Mouse (Mus musculus): ENCODE measurements around the gene Dph6. TPM values are rescaled to one million over a fixed set of nuclear protein-coding genes. Genes with fewer than 3 reads are reported as not detected.
"Not testable (repeated sequence)": the region's sequence is repeated elsewhere in the genome, so short reads cannot be mapped to it uniquely, and the experiment has no call there.

Dph6 gene
- polyA plus RNA-seq, 1 experiment: 1.4 TPM

DNA sequence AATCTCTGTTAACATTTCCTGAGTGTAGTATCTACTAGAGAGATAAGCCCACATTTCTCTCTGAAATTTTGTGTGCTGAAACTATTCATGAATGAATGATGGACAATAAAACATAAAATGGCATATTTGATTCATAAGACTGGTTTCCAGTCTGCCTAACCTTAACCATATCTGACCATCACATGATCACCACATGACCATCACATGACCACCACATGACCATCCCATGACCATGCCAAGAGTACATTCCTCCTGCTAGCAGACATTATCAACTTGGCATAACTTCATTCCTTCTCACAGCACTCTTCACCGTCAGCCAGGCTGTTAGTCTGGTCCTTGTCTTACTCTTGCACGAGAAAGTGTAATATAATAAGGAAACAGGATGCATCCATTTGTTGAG, 10.9 kb downstream of the Dph6 start:
- 0 out of 2 replicates have a peak, but pooled peaks cover 2% of the 10 kb centered on the region for H3K4me1 ChIP-seq
- no peak overlapping the region for H3K4me3 ChIP-seq (replicated peaks)
- no peaks in the 10 kb centered on the region for H3K9me3 ChIP-seq
- H3K36me3 ChIP-seq (replicated peaks; ENCODE audit: low read length): peaks cover 43% of the 10 kb centered on the region
- TF ChIP-seq GATA1 (IDR thresholded peaks at IDR 0.05; ENCODE audit: borderline replicate concordance, low read length) (no peak), FLI1 (IDR thresholded peaks at IDR 0.05; ENCODE audit: low read length) (no peak)
- no peaks in the 10 kb centered on the region for H3K27me3 ChIP-seq (replicated peaks)

- no peak for TF ChIP-seq GATA1 (IDR thresholded peaks at IDR 0.05; ENCODE audit: borderline replicate concordance, low read length)
- TF ChIP-seq FLI1 (IDR thresholded peaks at IDR 0.05; ENCODE audit: low read length): no peak
- Histone ChIP-seq H3K36me3 (replicated peaks; ENCODE audit: low read length) (no peaks in the 10 kb centered on the region), H3K9me3 (no peaks in the 10 kb centered on the region), H3K4me1 (peaks cover 14% of the 10 kb centered on the region), H3K27me3 (replicated peaks) (no peaks in the 10 kb centered on the region), H3K4me3 (replicated peaks) (no peak overlapping the region)
Measured at GRCm38 (mm10) chr2:114624683-114625082, 30.1 kb downstream of the Dph6 start.

- TF ChIP-seq GATA1 (IDR thresholded peaks at IDR 0.05; ENCODE audit: borderline replicate concordance, low read length) (no peak), FLI1 (IDR thresholded peaks at IDR 0.05; ENCODE audit: low read length) (no peak)
Measured at GRCm38 (mm10) chr2:114622550-114622939, 32.2 kb downstream of the Dph6 start.

DNA sequence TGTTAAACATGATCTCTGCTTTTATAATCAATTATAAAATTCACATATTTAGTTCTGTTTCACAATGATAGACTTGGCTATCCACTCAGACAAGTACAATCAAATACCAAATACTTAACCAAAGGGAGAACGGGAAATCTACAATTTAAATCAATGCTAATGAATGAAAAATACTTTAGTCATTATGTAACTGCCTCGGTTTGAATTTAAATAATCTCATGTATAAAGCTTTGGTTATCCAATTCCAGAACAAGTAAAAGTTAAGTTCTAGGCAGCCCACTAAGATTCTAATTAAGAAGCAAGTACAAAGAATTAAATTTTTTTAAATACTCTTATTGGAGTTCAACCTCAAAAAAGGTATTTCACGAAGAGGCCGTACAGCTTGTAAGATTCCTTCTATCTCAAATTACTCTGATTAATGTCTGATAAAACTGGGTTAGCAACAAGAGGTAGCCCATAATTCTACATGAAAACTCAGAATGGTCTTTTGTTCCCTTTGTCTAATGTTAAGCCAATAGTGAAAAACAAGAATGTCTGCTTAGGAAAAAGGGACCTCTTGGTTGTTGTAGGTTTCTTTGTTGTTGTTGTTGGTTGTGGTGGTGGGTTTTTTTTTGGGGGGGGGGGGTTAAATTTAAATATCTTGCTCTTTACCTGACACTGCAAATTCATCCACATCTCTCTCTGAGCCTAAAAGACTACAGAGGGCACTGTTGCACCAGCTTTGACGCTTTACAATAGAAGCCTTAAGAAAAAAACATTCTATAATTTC, 32.8 kb downstream of the Dph6 start:
- H3K4me3 ChIP-seq (replicated peaks): no peak overlapping the region
- no peak for TF ChIP-seq FLI1 (IDR thresholded peaks at IDR 0.05; ENCODE audit: low read length)
- no peak for TF ChIP-seq GATA1 (IDR thresholded peaks at IDR 0.05; ENCODE audit: borderline replicate concordance, low read length)
- peaks cover 14% of the 10 kb centered on the region for H3K4me1 ChIP-seq
- H3K9me3 ChIP-seq: no peaks in the 10 kb centered on the region
- no peaks in the 10 kb centered on the region for H3K27me3 ChIP-seq (replicated peaks)
- H3K36me3 ChIP-seq (replicated peaks; ENCODE audit: low read length): no peaks in the 10 kb centered on the region

More at GRCm38 (mm10) chr2:114622550-114622939, 32.2 kb downstream of the Dph6 start:
- H3K4me3 ChIP-seq (replicated peaks): no peak overlapping the region
- no peaks in the 10 kb centered on the region for H3K36me3 ChIP-seq (replicated peaks; ENCODE audit: low read length)
- no peaks in the 10 kb centered on the region for H3K9me3 ChIP-seq
- H3K4me1 ChIP-seq: peaks cover 14% of the 10 kb centered on the region
- H3K27me3 ChIP-seq (replicated peaks): no peaks in the 10 kb centered on the region

- no peaks in the 10 kb centered on the region for H3K4me1 ChIP-seq
- no peaks in the 10 kb centered on the region for H3K27me3 ChIP-seq (replicated peaks)
- no peak overlapping the region for H3K4me3 ChIP-seq (replicated peaks)
- no peaks in the 10 kb centered on the region for H3K9me3 ChIP-seq
- H3K36me3 ChIP-seq (replicated peaks; ENCODE audit: low read length): no peaks in the 10 kb centered on the region
- no peak for TF ChIP-seq GATA1 (IDR thresholded peaks at IDR 0.05; ENCODE audit: borderline replicate concordance, low read length)
- no peak for TF ChIP-seq FLI1 (IDR thresholded peaks at IDR 0.05; ENCODE audit: low read length)
Measured at GRCm38 (mm10) chr2:114611576-114611975, 43.2 kb downstream of the Dph6 start.

- Histone ChIP-seq H3K9me3 (no peaks in the 10 kb centered on the region), H3K4me1 (no peaks in the 10 kb centered on the region), H3K27me3 (replicated peaks) (no peaks in the 10 kb centered on the region), H3K36me3 (replicated peaks; ENCODE audit: low read length) (no peaks in the 10 kb centered on the region), H3K4me3 (replicated peaks) (no peak overlapping the region)
- TF ChIP-seq FLI1 (IDR thresholded peaks at IDR 0.05; ENCODE audit: low read length) (no peak), GATA1 (IDR thresholded peaks at IDR 0.05; ENCODE audit: borderline replicate concordance, low read length) (no peak)
Measured at GRCm38 (mm10) chr2:114610110-114610509, 44.7 kb downstream of the Dph6 start.

- H3K9me3 ChIP-seq; H3K4me3 ChIP-seq (replicated peaks); H3K27me3 ChIP-seq (replicated peaks); H3K4me1 ChIP-seq; H3K36me3 ChIP-seq (replicated peaks; ENCODE audit: low read length): not testable (repeated sequence)
Measured at GRCm38 (mm10) chr2:114605202-114605601, 49.6 kb downstream of the Dph6 start.

DNA sequence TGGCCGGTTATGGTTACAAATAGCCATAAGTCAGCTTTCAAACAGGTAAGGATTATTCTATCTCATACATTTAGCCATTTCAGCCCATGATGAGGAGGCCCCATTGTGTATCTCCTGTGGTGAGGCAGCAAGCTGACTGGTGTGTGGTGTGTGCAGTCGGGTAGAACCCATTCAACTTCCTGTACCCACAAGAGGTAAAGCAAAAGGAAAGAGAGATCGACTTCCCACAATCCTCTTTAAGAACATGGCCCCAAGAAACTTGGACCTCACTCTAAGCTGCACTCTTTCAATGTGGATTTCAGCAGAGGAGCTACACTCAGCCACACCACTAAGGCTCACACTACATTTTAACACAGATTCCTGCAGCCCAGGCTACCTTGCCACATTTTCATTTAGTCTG, 53.6 kb downstream of the Dph6 start:
- H3K9me3 ChIP-seq: no peaks in the 10 kb centered on the region
- no peak overlapping the region for H3K4me3 ChIP-seq (replicated peaks)
- TF ChIP-seq GATA1 (IDR thresholded peaks at IDR 0.05; ENCODE audit: borderline replicate concordance, low read length) (no peak), FLI1 (IDR thresholded peaks at IDR 0.05; ENCODE audit: low read length) (no peak)
- no peaks in the 10 kb centered on the region for H3K36me3 ChIP-seq (replicated peaks; ENCODE audit: low read length)
- H3K27me3 ChIP-seq (replicated peaks): no peaks in the 10 kb centered on the region
- no peaks in the 10 kb centered on the region for H3K4me1 ChIP-seq

DNA sequence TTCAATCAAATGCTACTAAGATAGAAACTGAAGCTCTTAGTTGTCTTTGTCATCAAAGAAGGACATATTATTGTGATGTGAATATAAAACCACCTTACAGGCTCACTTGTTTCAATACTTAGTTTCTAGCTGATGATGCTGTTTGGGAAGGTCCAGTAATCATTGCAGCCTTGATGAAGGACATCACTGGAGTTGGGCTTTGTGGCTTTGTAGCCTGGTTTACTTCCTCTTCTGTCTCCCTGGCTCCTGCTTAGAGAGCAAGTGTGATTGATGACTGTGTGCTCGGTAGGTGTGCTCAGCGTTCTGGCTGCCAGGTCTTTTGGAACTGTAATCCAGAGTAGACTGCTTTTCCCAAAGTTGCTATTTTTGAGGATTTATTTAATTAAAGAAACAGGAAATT, 55.0 kb downstream of the Dph6 start:
- Histone ChIP-seq H3K27me3 (replicated peaks) (no peaks in the 10 kb centered on the region), H3K9me3 (no peaks in the 10 kb centered on the region), H3K4me1 (no peaks in the 10 kb centered on the region), H3K4me3 (replicated peaks) (no peak overlapping the region), H3K36me3 (replicated peaks; ENCODE audit: low read length) (no peaks in the 10 kb centered on the region)
- TF ChIP-seq GATA1 (IDR thresholded peaks at IDR 0.05; ENCODE audit: borderline replicate concordance, low read length): no peak
- no peak for TF ChIP-seq FLI1 (IDR thresholded peaks at IDR 0.05; ENCODE audit: low read length)

DNA sequence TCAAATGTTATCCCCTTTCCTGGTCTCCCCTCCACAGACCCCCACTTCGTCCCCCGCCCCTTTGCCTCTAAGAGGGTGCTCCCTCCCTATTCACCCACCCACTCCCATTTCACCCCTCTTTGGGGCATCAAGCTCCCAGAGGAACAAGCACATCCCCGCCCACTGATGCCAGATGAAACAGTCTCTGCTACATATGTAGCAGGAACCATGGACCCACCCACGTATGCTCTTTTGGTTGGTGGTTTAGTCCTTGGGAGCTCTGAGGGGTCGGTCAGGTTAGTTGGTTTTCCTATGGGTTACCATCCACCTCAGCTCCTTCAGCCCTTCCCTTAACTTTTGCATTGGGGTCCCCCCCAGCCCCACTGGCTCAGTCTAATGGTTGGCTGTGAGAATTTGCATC, 61.4 kb downstream of the Dph6 start:
- H3K36me3 ChIP-seq (replicated peaks; ENCODE audit: low read length): no peaks in the 10 kb centered on the region
- no peaks in the 10 kb centered on the region for H3K9me3 ChIP-seq
- H3K4me1 ChIP-seq: no peaks in the 10 kb centered on the region
- H3K4me3 ChIP-seq (replicated peaks): no peak overlapping the region
- TF ChIP-seq FLI1 (IDR thresholded peaks at IDR 0.05; ENCODE audit: low read length): no peak
- TF ChIP-seq GATA1 (IDR thresholded peaks at IDR 0.05; ENCODE audit: borderline replicate concordance, low read length): no peak
- H3K27me3 ChIP-seq (replicated peaks): no peaks in the 10 kb centered on the region

Data from megakaryocyte, embryonic 14.5 days (primary cell).